ENCODE assay signal across 9 mouse cellular contexts in genomic region chr3:87768431-87768830, GRCm38 (mm10). TPM values are rescaled to one million over a fixed set of nuclear protein-coding genes. Genes with fewer than 3 reads are reported as not detected.
A peak's percentile ranks its signal among the peaks of the same experiment; 100 is the strongest.
DNase-seq lines count a peak whose midpoint lies in the region; ATAC-seq and TF ChIP-seq lines count a peak whose summit lies in the region.
"Had no signal": no experiment of that assay in that cellular context is flagged by ENCODE, and none has a peak within 500 bp of the region (broad histone marks: within the 10 kb centered on the region; RNA-seq: fewer than 3 reads in every experiment).

No protein-coding gene starts in this region.

- H3K4me3 ChIP-seq in lung, embryonic 14.5 days (ENCODE audit: low read depth, low read length) = peak overlapping the region; percentile 49
- H3K4me3 ChIP-seq in embryonic facial prominence, embryonic 14.5 days (ENCODE audit: low read depth, low read length) = peak overlapping the region; percentile 47
- H3K4me3 ChIP-seq in limb, embryonic 10.5 days = peak overlapping the region; percentile 58
- peak overlapping the region; percentile 35 for H3K4me3 ChIP-seq in olfactory bulb, adult 2 months (ENCODE audit: insufficient read depth, low read depth, low read length)

- no peaks in the 10 kb centered on the region for H3K9me3 ChIP-seq in lung, embryonic 14.5 days (ENCODE audit: low read depth, low read length)
- H3K9me3 ChIP-seq in embryonic facial prominence, embryonic 14.5 days (ENCODE audit: control insufficient read depth, low read length) = no peaks in the 10 kb centered on the region
- no peaks in the 10 kb centered on the region for H3K9me3 ChIP-seq in limb, embryonic 10.5 days (replicated peaks)

- TF ChIP-seq POLR2A in olfactory bulb, adult 2 months (IDR thresholded peaks at IDR 0.05; ENCODE audit: insufficient read depth, low read depth, low read length) = no peak

- WGBS in lung, embryonic 14.5 days = 28% methylated on average over 6 of the region's 6 CpGs
- WGBS in embryonic facial prominence, embryonic 14.5 days = 39% methylated on average over 6 of the region's 6 CpGs
- 54% methylated on average over 6 of the region's 6 CpGs for WGBS in limb, embryonic 10.5 days
- 68% methylated on average over 6 of the region's 6 CpGs for WGBS in olfactory bulb, adult 2 months

- TF ChIP-seq CTCF in lung, embryonic 14.5 days (IDR thresholded peaks at IDR 0.05; ENCODE audit: low read depth) = no peak
- TF ChIP-seq CTCF in olfactory bulb, adult 2 months (IDR thresholded peaks at IDR 0.05; ENCODE audit: insufficient read depth, low read depth, low read length) = no peak

- ATAC-seq in lung, embryonic 14.5 days (ENCODE audit: insufficient read depth) = no peak
- no peak for ATAC-seq in embryonic facial prominence, embryonic 14.5 days (ENCODE audit: low read depth)

- DNase-seq in lung, embryonic 14.5 days = peak; percentile 32
- no peak for DNase-seq in lung, postnatal 4 days
- DNase-seq in embryonic facial prominence, embryonic 14.5 days (ENCODE audit: low spot score) = no peak
- no peak for DNase-seq in limb, embryonic 10.5 days (ENCODE audit: low spot score)
- no peak for DNase-seq in natural killer cell, adult 2 months (ENCODE audit: low spot score in 2 of 2)
- DNase-seq in adrenal gland, postnatal 10 days = no peak
- no peak for DNase-seq in thymus, postnatal 36 days

- peak overlapping the region; percentile 50 for H3K9ac ChIP-seq in lung, embryonic 14.5 days
- peak overlapping the region; percentile 67 for H3K9ac ChIP-seq in embryonic facial prominence, embryonic 14.5 days (ENCODE audit: low read depth, low read length)

- H3K27me3 ChIP-seq in lung, embryonic 14.5 days (ENCODE audit: insufficient read depth, low read length) = no peaks in the 10 kb centered on the region; the same call in 1 of the 2 replicates
- no peaks in the 10 kb centered on the region for H3K27me3 ChIP-seq in embryonic facial prominence, embryonic 14.5 days (replicated peaks; ENCODE audit: control insufficient read depth, insufficient read depth, low read length)
- H3K27me3 ChIP-seq in limb, embryonic 10.5 days (ENCODE audit: low read depth, poor library complexity, severe bottlenecking) = peaks cover 42% of the 10 kb centered on the region

- no peaks in the 10 kb centered on the region for H3K36me3 ChIP-seq in lung, embryonic 14.5 days (ENCODE audit: insufficient read depth)
- H3K36me3 ChIP-seq in embryonic facial prominence, embryonic 14.5 days (ENCODE audit: control insufficient read depth, insufficient read depth, low read length) = no peaks in the 10 kb centered on the region
- no peaks in the 10 kb centered on the region for H3K36me3 ChIP-seq in limb, embryonic 10.5 days

- H3K4me1 ChIP-seq in lung, embryonic 14.5 days (ENCODE audit: insufficient read depth) = peaks cover 29% of the 10 kb centered on the region
- H3K4me1 ChIP-seq in embryonic facial prominence, embryonic 14.5 days (ENCODE audit: control insufficient read depth, insufficient read depth, low read length) = peaks cover 33% of the 10 kb centered on the region
- H3K4me1 ChIP-seq in limb, embryonic 10.5 days = peaks cover 58% of the 10 kb centered on the region
- H3K4me1 ChIP-seq in olfactory bulb, adult 2 months (ENCODE audit: control insufficient read depth, insufficient read depth, low read length) = peaks cover 14% of the 10 kb centered on the region

- peak overlapping the region; percentile 77 for H3K27ac ChIP-seq in lung, embryonic 14.5 days (ENCODE audit: low read depth)
- peak overlapping the region; percentile 65 for H3K27ac ChIP-seq in embryonic facial prominence, embryonic 14.5 days (replicated peaks; ENCODE audit: low read depth, low read length)
- peak overlapping the region; percentile 83 for H3K27ac ChIP-seq in limb, embryonic 10.5 days
- H3K27ac ChIP-seq in olfactory bulb, adult 2 months (ENCODE audit: insufficient read depth, low read depth, low read length) = no peak overlapping the region

- H3K4me2 ChIP-seq in lung, embryonic 14.5 days = peak overlapping the region; percentile 65
- peak overlapping the region; percentile 65 for H3K4me2 ChIP-seq in embryonic facial prominence, embryonic 14.5 days (ENCODE audit: low read depth, low read length)

RNA-seq across cellular contexts. Expression of gene Lrrc71, which starts 20.0 kb away (rescaled TPM):
- 0.63 and 0.77 TPM in 2 replicates for polyA plus RNA-seq in lung, embryonic 14.5 days (2014; fragmentation: Nextera tagmentation; extraction: Ambion mirVana)
- 0.60 and 1.5 TPM in 2 replicates for polyA plus RNA-seq in embryonic facial prominence, embryonic 14.5 days (2014; fragmentation: Nextera tagmentation; extraction: Ambion mirVana)
- 0.31 and 0.43 TPM in 2 replicates for polyA plus RNA-seq in limb, embryonic 10.5 days (2016; fragmentation: Nextera tagmentation; extraction: Ambion mirVana)
- polyA plus RNA-seq in olfactory bulb, adult 2 months (2012; ENCODE audit: insufficient read depth, insufficient read length, low replicate concordance, missing spikeins) = not detected in 2 replicates
- under 1 TPM; 0.24 to 0.58 TPM for total RNA-seq in adrenal gland, postnatal 10 days (2021)

RNA-seq across cellular contexts. Expression of gene Ntrk1, which starts 26.5 kb away (rescaled TPM):
- polyA plus RNA-seq in lung, embryonic 14.5 days (2014; fragmentation: Nextera tagmentation; extraction: Ambion mirVana) = 0.22 and 0.39 TPM in 2 replicates
- 16.2 and 19.5 TPM in 2 replicates for polyA plus RNA-seq in embryonic facial prominence, embryonic 14.5 days (2014; fragmentation: Nextera tagmentation; extraction: Ambion mirVana)
- 0.28 and 0.29 TPM in 2 replicates for polyA plus RNA-seq in limb, embryonic 10.5 days (2016; fragmentation: Nextera tagmentation; extraction: Ambion mirVana)
- polyA plus RNA-seq in olfactory bulb, adult 2 months (2012; ENCODE audit: insufficient read depth, insufficient read length, low replicate concordance, missing spikeins) = not detected in 2 replicates
- total RNA-seq in adrenal gland, postnatal 10 days (2021) = 10 to 100 TPM; 11.6 to 23.6 TPM
- total RNA-seq: hematopoietic stem cell, adult 5-6 weeks had no signal

RNA-seq across cellular contexts. Expression of gene Insrr, which starts 28.3 kb away (rescaled TPM):
- 0.05 TPM in 1 of 2 replicates, not detected in the other for polyA plus RNA-seq in lung, embryonic 14.5 days (2014; fragmentation: Nextera tagmentation; extraction: Ambion mirVana)
- 1.2 and 1.6 TPM in 2 replicates for polyA plus RNA-seq in embryonic facial prominence, embryonic 14.5 days (2014; fragmentation: Nextera tagmentation; extraction: Ambion mirVana)
- 0.05 and 0.16 TPM in 2 replicates for polyA plus RNA-seq in limb, embryonic 10.5 days (2016; fragmentation: Nextera tagmentation; extraction: Ambion mirVana)
- polyA plus RNA-seq in olfactory bulb, adult 2 months (2012; ENCODE audit: insufficient read depth, insufficient read length, low replicate concordance, missing spikeins) = not detected in 2 replicates
- total RNA-seq in adrenal gland, postnatal 10 days (2021) = 1 to 10 TPM in 1 of 2 experiments, under 1 TPM in 1; 0.99 to 2.7 TPM

RNA-seq across cellular contexts. Expression of gene Pear1, which starts 55.7 kb away (rescaled TPM):
- 30.2 and 31.7 TPM in 2 replicates for polyA plus RNA-seq in lung, embryonic 14.5 days (2014; fragmentation: Nextera tagmentation; extraction: Ambion mirVana)
- 26.7 and 29.6 TPM in 2 replicates for polyA plus RNA-seq in embryonic facial prominence, embryonic 14.5 days (2014; fragmentation: Nextera tagmentation; extraction: Ambion mirVana)
- polyA plus RNA-seq in limb, embryonic 10.5 days (2016; fragmentation: Nextera tagmentation; extraction: Ambion mirVana) = 13.8 and 17.7 TPM in 2 replicates
- not detected in 2 replicates for polyA plus RNA-seq in olfactory bulb, adult 2 months (2012; ENCODE audit: insufficient read depth, insufficient read length, low replicate concordance, missing spikeins)
- 10 to 100 TPM; 29.7 to 30.9 TPM for total RNA-seq in adrenal gland, postnatal 10 days (2021)

Comparison
In these comparisons a context has a peak if more than half of its experiments do, and no peak if none do; other contexts are left out.
1. RNA of gene Ntrk1, which starts 26.5 kb away (polyA plus RNA-seq): 16.2 to 19.5 TPM in embryonic facial prominence, embryonic 14.5 days; 0.28 to 0.29 TPM in limb, embryonic 10.5 days, 0.22 to 0.39 TPM in lung, embryonic 14.5 days and not detected in olfactory bulb, adult 2 months; every median in the first group is over 10 times any median in the second.
2. Peak in every context shown above with its lines, with median percentiles within 50 percentile points of each other: H3K4me3 ChIP-seq.